Mouse (Mus musculus) ovary, postnatal 14 days (tissue): ENCODE data around the gene Gm45808.
"Not testable (repeated sequence)": the region's sequence is repeated elsewhere in the genome, so short reads cannot be mapped to it uniquely, and the experiment has no call there.

Experiments
- DNase-seq: peaks from one replicate; pipeline ENCODE4 v3.0.0; 2022; ENCODE audit warnings: low spot score

Gm45808 gene

GRCm38 (mm10) chr7:45467090-45467670 lies 19.4 kb downstream of the Gm45808 start:
- no peak for DNase-seq

GRCm38 (mm10) chr7:45466283-45467089 lies 20.1 kb downstream of the Gm45808 start, which contains the start of gene Bax:
Gene Bax, minus strand, starts transcription at chr7:45466898.
- peak; percentile 91 for DNase-seq

GRCm38 (mm10) chr7:45465549-45465948 lies 21.1 kb downstream of the Gm45808 start:
- no peak for DNase-seq

- no peak for DNase-seq
Observed at GRCm38 (mm10) chr7:45465112-45465511, 21.5 kb downstream of the Gm45808 start.

- DNase-seq, result no peak
Observed at GRCm38 (mm10) chr7:45463987-45464778, 22.4 kb downstream of the Gm45808 start.

- DNase-seq, result not testable (repeated sequence)
Observed at GRCm38 (mm10) chr7:45462868-45463267, 23.7 kb downstream of the Gm45808 start.

GRCm38 (mm10) chr7:45462325-45462724 lies 24.3 kb downstream of the Gm45808 start:
- no peak for DNase-seq

GRCm38 (mm10) chr7:45461781-45462180 lies 24.8 kb downstream of the Gm45808 start:
- no peak for DNase-seq

GRCm38 (mm10) chr7:45461326-45461725 lies 25.3 kb downstream of the Gm45808 start:
- DNase-seq, result no peak

GRCm38 (mm10) chr7:45460860-45461314 lies 25.7 kb downstream of the Gm45808 start:
- DNase-seq, result no peak

GRCm38 (mm10) chr7:45460377-45460776 lies 26.2 kb downstream of the Gm45808 start:
- no peak for DNase-seq

GRCm38 (mm10) chr7:45459564-45460140 lies 27.0 kb downstream of the Gm45808 start, which contains the start of gene Ftl1:
Gene Ftl1, minus strand, starts transcription at chr7:45459884.
- DNase-seq, result peak; percentile 86

GRCm38 (mm10) chr7:45458748-45459563 lies 27.7 kb downstream of the Gm45808 start:
- DNase-seq, result peak; percentile 66

- no peak for DNase-seq
Observed at GRCm38 (mm10) chr7:45457204-45458060, 29.2 kb downstream of the Gm45808 start.

GRCm38 (mm10) chr7:45456721-45457203 lies 29.8 kb downstream of the Gm45808 start:
- DNase-seq, result no peak

- DNase-seq, result no peak
Observed at GRCm38 (mm10) chr7:45455932-45456696, 30.5 kb downstream of the Gm45808 start.

- no peak for DNase-seq
Observed at GRCm38 (mm10) chr7:45454971-45455370, 31.6 kb downstream of the Gm45808 start.

GRCm38 (mm10) chr7:45451344-45451982 lies 35.1 kb downstream of the Gm45808 start:
- peak; percentile 80 for DNase-seq

GRCm38 (mm10) chr7:45449974-45450373 lies 36.6 kb downstream of the Gm45808 start:
- no peak for DNase-seq
